Mouse (Mus musculus) left cerebral cortex, adult 18-20 months (tissue): ENCODE measurements around the gene Tex11. TPM values are rescaled to one million over a fixed set of nuclear protein-coding genes. Genes with fewer than 3 reads are reported as not detected.

Source experiments
- total RNA-seq, 2 experiments: library from RNA; stranded (reverse); gene quantifications; 2 replicates each; pipeline ENCODE4 v1.2.3; 2021

Gene Tex11
- total RNA-seq, 2 experiments from 2014 or later: not detected

Other genes starting within 250 kb of the Tex11 start
- gene Slc7a3, start 26.4 kb upstream of the Tex11 start, total RNA-seq: 1 to 10 TPM; 6.0 to 6.1 TPM
- gene Snx12, start 162.9 kb upstream of the Tex11 start, total RNA-seq: 10 to 100 TPM; 75.7 to 80.7 TPM
- gene Foxo4, start 194.9 kb upstream of the Tex11 start, total RNA-seq: 10 to 100 TPM; 16.1 to 19.1 TPM
- not detected for gene Gm614, start 204.3 kb upstream of the Tex11 start, total RNA-seq
- gene Il2rg, start 208.6 kb upstream of the Tex11 start, total RNA-seq: 1 to 10 TPM in 1 of 2 experiments, under 1 TPM in 1; 0.86 to 1.3 TPM
- gene Gm20489, start 209.4 kb upstream of the Tex11 start, total RNA-seq: not detected
- 10 to 100 TPM; 20.5 to 22.3 TPM for gene Med12, start 214.4 kb upstream of the Tex11 start, total RNA-seq
- gene Nlgn3, start 239.5 kb upstream of the Tex11 start, total RNA-seq: 100 to 1,000 TPM; 144 to 152 TPM